Mouse (Mus musculus) testis, adult 2 months (tissue): Measurements from ENCODE around the gene Olfr339. TPM values are rescaled to one million over a fixed set of nuclear protein-coding genes. Genes with fewer than 3 reads are reported as not detected.
"Not testable (repeated sequence)": the region's sequence is repeated elsewhere in the genome, so short reads cannot be mapped to it uniquely, and the experiment has no call there.

ENCODE experiments used
- H3K27ac ChIP-seq: fragments of 200-500 bp; 2 replicates; pipeline ENCODE4 v1.5.1; 2012; ENCODE audit warnings: low read depth, low read length; ENCODE audit not compliant: control insufficient read depth, insufficient read depth
- H3K27me3 ChIP-seq: fragments of 200-500 bp; 2 replicates; pipeline ENCODE4 v1.6.1; 2012; ENCODE audit warnings: mild to moderate bottlenecking, low read length, moderate library complexity; ENCODE audit not compliant: control insufficient read depth, insufficient read depth
- H3K36me3 ChIP-seq: fragments of 200-500 bp; 2 replicates; pipeline ENCODE4 v1.6.1; 2012; ENCODE audit warnings: mild to moderate bottlenecking, low read length; ENCODE audit not compliant: control insufficient read depth, insufficient read depth
- H3K4me1 ChIP-seq: fragments of 200-500 bp; 2 replicates; pipeline ENCODE4 v1.6.1; 2012; ENCODE audit warnings: low read length; ENCODE audit not compliant: control insufficient read depth, insufficient read depth
- H3K4me3 ChIP-seq: fragments of 200-500 bp; 2 replicates; pipeline ENCODE4 v1.5.1; 2012; ENCODE audit warnings: low read depth, mild to moderate bottlenecking, low read length, moderate library complexity, mixed read lengths; ENCODE audit not compliant: control insufficient read depth
- CTCF ChIP-seq: fragments of 200-500 bp; IDR thresholded peaks from 2 replicates; pipeline ENCODE4 v1.5.1; 2012; ENCODE audit warnings: low read depth, mild to moderate bottlenecking, inconsistent platforms, low read length, moderate library complexity; ENCODE audit not compliant: control insufficient read depth, insufficient read depth, insufficient replicate concordance
- POLR2A ChIP-seq: fragments of 200-500 bp; IDR thresholded peaks from 2 replicates; pipeline ENCODE4 v1.6.1; 2012; ENCODE audit warnings: low read depth, mild to moderate bottlenecking, inconsistent platforms, low read length, moderate library complexity; ENCODE audit not compliant: control insufficient read depth
- polyA plus RNA-seq: library from polyadenylated mRNA; depleted of rRNA; stranded (reverse); fragments of >200 nt; gene quantifications from 2 replicates; pipeline ENCODE4 v1.2.3, GENCODE M21; 2012; rRNA removed

Olfr339 gene
- polyA plus RNA-seq = not detected in 2 replicates

GRCm38 (mm10) chr2:36418647-36419046 is at the start of gene Olfr339:
Gene Olfr339 (plus strand): TSS chr2:36418947.
- no peaks in the 10 kb centered on the region for H3K36me3 ChIP-seq
- no peaks in the 10 kb centered on the region for H3K4me1 ChIP-seq
- TF ChIP-seq POLR2A = no peak
- no peak for TF ChIP-seq CTCF
- no peak within 1 kb of the TSS for H3K4me3 ChIP-seq
- H3K27ac ChIP-seq = no peak within 1 kb of the TSS
- no peaks in the 10 kb centered on the region for H3K27me3 ChIP-seq

- Histone ChIP-seq H3K36me3 (no peaks in the 10 kb centered on the region), H3K27ac (no peak within 1 kb of the TSS)
- TF ChIP-seq CTCF (no peak), POLR2A (no peak)
Measured at GRCm38 (mm10) chr2:36373219-36373618, 45.5 kb upstream of the Olfr339 start, which contains the start of gene Olfr338. Gene Olfr338 (plus strand): TSS chr2:36373519.

DNA sequence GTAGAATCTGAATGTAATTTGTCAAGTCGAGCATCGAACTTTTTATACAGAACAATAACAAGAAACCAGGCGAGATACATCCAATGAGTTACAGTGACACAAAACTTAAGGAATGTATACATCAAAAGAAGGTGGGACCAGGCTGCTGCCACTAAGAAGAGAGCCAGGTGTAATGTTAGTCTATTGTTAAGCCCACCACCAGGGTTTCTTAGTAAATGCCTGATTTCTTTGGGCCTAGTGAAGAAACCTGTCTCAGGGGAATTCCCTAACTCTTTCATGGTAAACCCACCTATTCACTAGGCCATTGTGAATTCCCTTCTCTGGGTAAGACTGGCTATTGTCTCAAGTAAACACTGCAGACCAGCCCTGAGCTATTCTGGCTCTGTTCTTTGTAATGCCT is 3.6 kb upstream of the Olfr339 start:
- not testable (repeated sequence) for H3K27me3 ChIP-seq, H3K36me3 ChIP-seq, H3K4me1 ChIP-seq, H3K4me3 ChIP-seq, H3K27ac ChIP-seq

More at GRCm38 (mm10) chr2:36373219-36373618, 45.5 kb upstream of the Olfr339 start, which contains the start of gene Olfr338:
- Histone ChIP-seq H3K4me1 (no peaks in the 10 kb centered on the region), H3K27me3 (no peaks in the 10 kb centered on the region), H3K4me3 (no peak within 1 kb of the TSS)

- not testable (repeated sequence) for H3K4me1 ChIP-seq, H3K27ac ChIP-seq, H3K4me3 ChIP-seq, H3K36me3 ChIP-seq, H3K27me3 ChIP-seq
Measured at GRCm38 (mm10) chr2:36415591-36415990, 3.2 kb upstream of the Olfr339 start.

GRCm38 (mm10) chr2:36452287-36452686 is 33.5 kb downstream of the Olfr339 start, which contains the start of gene Olfr340:
Gene Olfr340 (plus strand): TSS chr2:36452587.
- Histone ChIP-seq H3K36me3 (no peaks in the 10 kb centered on the region), H3K4me1 (no peaks in the 10 kb centered on the region), H3K27ac (no peak within 1 kb of the TSS), H3K4me3 (no peak within 1 kb of the TSS), H3K27me3 (no peaks in the 10 kb centered on the region)
- TF ChIP-seq CTCF (no peak), POLR2A (no peak)

DNA sequence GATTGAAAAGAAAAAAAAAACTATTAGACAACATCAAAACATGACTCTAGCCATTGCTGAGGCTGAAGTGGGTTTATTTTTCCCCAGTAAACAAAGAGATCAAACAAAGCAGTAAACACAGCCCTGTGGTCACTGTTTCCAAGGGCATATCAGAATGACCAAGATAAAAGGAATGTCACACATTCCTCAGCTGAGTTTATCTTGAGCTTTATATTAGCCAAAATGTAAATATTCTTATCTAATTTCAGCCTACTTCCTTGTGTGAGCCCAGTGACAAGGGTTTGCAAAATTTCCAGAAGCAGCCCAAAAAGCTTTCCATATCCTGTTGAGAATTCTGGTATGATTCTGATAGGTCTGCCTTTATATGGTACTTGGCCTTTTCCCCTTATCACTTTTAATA is 54.9 kb downstream of the Olfr339 start:
- TF ChIP-seq CTCF = no peak
- TF ChIP-seq POLR2A = no peak
- Histone ChIP-seq H3K27ac (no peak overlapping the region), H3K4me1 (no peaks in the 10 kb centered on the region), H3K27me3 (no peaks in the 10 kb centered on the region), H3K36me3 (no peaks in the 10 kb centered on the region), H3K4me3 (no peak overlapping the region)

Other genes starting within 250 kb of the Olfr339 start
- 0.74 and 5.4 TPM in 2 replicates for gene Ptgs1, start 188.5 kb upstream of the Olfr339 start, polyA plus RNA-seq
- not detected in 2 replicates for gene Olfr338, start 45.4 kb upstream of the Olfr339 start, polyA plus RNA-seq
- gene Olfr340, start 33.6 kb downstream of the Olfr339 start, polyA plus RNA-seq = not detected in 2 replicates
- not detected in 2 replicates for gene Olfr341, start 63.5 kb downstream of the Olfr339 start, polyA plus RNA-seq
- not detected in 2 replicates for gene Olfr342, start 106.1 kb downstream of the Olfr339 start, polyA plus RNA-seq
- not detected in 2 replicates for gene Olfr344, start 147.7 kb downstream of the Olfr339 start, polyA plus RNA-seq
- not detected in 2 replicates for gene Olfr345, start 221.1 kb downstream of the Olfr339 start, polyA plus RNA-seq